Mouse (Mus musculus): ENCODE measurements around the gene Hoxa9.

- TF ChIP-seq CTCF (IDR thresholded peaks at IDR 0.05; ENCODE audit: control insufficient read depth, insufficient read depth, insufficient replicate concordance, low read depth, low read length) (no peak), POLR2A (IDR thresholded peaks at IDR 0.05; ENCODE audit: control insufficient read depth, low read depth, low read length) (no peak)
Measured at GRCm38 (mm10) chr6:52207684-52207976, 23.3 kb downstream of the Hoxa9 start.

Data from testis, adult 2 months (tissue).